Mouse (Mus musculus) embryonic facial prominence, embryonic 14.5 days (tissue): ENCODE data around the gene Slc10a1. TPM values are rescaled to one million over a fixed set of nuclear protein-coding genes. Genes with fewer than 3 reads are reported as not detected.
"Not testable (repeated sequence)": the region's sequence is repeated elsewhere in the genome, so short reads cannot be mapped to it uniquely, and the experiment has no call there.

Experiments
- ATAC-seq: fragments of 200-750 bp; cut with Nextera tagmentation; 2 replicates; pipeline ENCODE4 v1.8.0; 2017; ENCODE audit warnings: low read depth, moderate number of reproducible peaks, moderate TSS enrichment
- DNase-seq: peaks from one replicate; pipeline ENCODE4 v3.0.0-alpha.2; 2015; ENCODE audit warnings: low spot score
- H3K27ac ChIP-seq: fragments of 300-500 bp; sonication (generic); replicated peaks from 2 replicates; pipeline ENCODE4 v1.5.1; 2014; ENCODE audit warnings: low read depth, mild to moderate bottlenecking, low read length, moderate library complexity
- H3K27me3 ChIP-seq: fragments of 300-500 bp; sonication (generic); replicated peaks from 2 replicates; pipeline ENCODE4 v1.6.1; 2014; ENCODE audit warnings: low read length; ENCODE audit not compliant: control insufficient read depth, insufficient read depth
- H3K36me3 ChIP-seq: fragments of 300-500 bp; sonication (generic); 2 replicates; pipeline ENCODE4 v1.6.1; 2014; ENCODE audit warnings: low read length, mixed read lengths; ENCODE audit not compliant: control insufficient read depth, insufficient read depth
- H3K4me1 ChIP-seq: fragments of 300-500 bp; sonication (generic); 2 replicates; pipeline ENCODE4 v1.6.1; 2014; ENCODE audit warnings: antibody characterized with exemption, low read length; ENCODE audit not compliant: control insufficient read depth, insufficient read depth
- H3K4me2 ChIP-seq: fragments of 300-500 bp; sonication (generic); 2 replicates; pipeline ENCODE4 v1.6.1; 2014; ENCODE audit warnings: low read depth, mild to moderate bottlenecking, low read length, moderate library complexity, mixed read lengths
- H3K4me3 ChIP-seq: fragments of 300-500 bp; sonication (generic); 2 replicates; pipeline ENCODE4 v1.5.1; 2014; ENCODE audit warnings: low read depth, mild to moderate bottlenecking, low read length
- H3K9ac ChIP-seq: fragments of 300-500 bp; sonication (generic); 2 replicates; pipeline ENCODE4 v1.6.1; 2014; ENCODE audit warnings: low read depth, mild to moderate bottlenecking, low read length, moderate library complexity, mixed read lengths
- H3K9me3 ChIP-seq: fragments of 300-500 bp; sonication (generic); 2 replicates; pipeline ENCODE4 v1.6.1; 2016; ENCODE audit warnings: low read length; ENCODE audit not compliant: control insufficient read depth
- WGBS: fragments of 180-500 bp; shearing (Covaris S2); extraction: QIAGEN DNeasy Blood & Tissue Kit; methylation state at CpG from one replicate; pipeline ENCODE4 v1.1.7; 2014; 5-methylcytosine and 5-hydroxymethylcytosine counted together
- polyA plus RNA-seq: library from polyadenylated mRNA; unstranded; fragments of >200 nt; fragmentation: Nextera tagmentation; extraction: Ambion mirVana; gene quantifications from 2 replicates; pipeline ENCODE4 v1.2.1, GENCODE M21; 2014

The Slc10a1 gene
- polyA plus RNA-seq, 1 experiment from 2014 or later: 0.45 TPM

DNA sequence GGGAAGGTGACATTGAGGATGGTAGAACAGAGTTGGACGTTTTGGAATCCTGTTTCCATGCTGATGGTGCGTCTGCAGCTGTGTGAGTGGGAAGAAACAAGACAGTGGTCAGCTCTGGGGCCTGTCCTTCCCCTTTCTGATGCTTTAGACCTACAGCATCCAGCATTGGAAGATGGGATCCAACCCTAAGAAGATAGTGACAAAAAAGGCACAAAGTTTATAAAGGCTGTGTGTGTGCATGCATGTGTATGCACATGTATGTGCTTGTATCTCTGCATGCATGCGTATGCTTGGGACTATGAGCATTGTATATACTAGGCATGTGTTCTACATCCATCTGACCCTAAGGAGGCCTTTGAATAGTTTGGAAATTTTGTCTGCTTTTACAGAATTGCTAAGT lies 12.5 kb downstream of the Slc10a1 start:
- WGBS: 84% methylated on average over 3 of the region's 3 CpGs
- H3K4me3 ChIP-seq: no peak overlapping the region
- no peaks in the 10 kb centered on the region; the same call in 1 of the 2 replicates for H3K4me1 ChIP-seq
- DNase-seq (no peak), ATAC-seq (no peak)
- H3K27ac ChIP-seq: no peak overlapping the region
- H3K9ac ChIP-seq: no peak overlapping the region
- H3K9me3 ChIP-seq: no peaks in the 10 kb centered on the region
- H3K27me3 ChIP-seq: no peaks in the 10 kb centered on the region
- no peak overlapping the region for H3K4me2 ChIP-seq
- peaks cover 90% of the 10 kb centered on the region for H3K36me3 ChIP-seq

DNA sequence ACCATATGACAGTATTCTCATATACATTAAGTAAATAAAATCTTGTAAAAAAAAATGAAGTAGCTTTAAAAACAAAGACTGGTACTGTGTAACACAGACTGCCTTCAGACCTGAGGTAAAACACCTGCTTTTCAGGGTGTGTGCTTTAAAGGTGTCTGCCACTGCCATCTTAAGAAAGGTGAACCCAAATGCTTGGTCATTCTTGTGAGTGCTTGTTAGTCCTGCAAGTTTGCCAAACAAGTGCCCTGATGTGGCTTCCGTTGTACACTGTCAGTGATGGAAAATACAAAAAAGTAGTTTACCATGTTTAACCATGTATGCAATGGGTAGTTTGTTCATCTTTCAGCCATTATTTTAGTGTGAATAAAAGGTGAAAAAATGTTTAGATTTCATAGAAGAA lies 16.0 kb downstream of the Slc10a1 start:
- H3K4me1 ChIP-seq: no peaks in the 10 kb centered on the region; the same call in 1 of the 2 replicates
- peaks cover 91% of the 10 kb centered on the region for H3K36me3 ChIP-seq
- H3K27ac ChIP-seq: no peak overlapping the region
- no peaks in the 10 kb centered on the region for H3K27me3 ChIP-seq
- no peak overlapping the region for H3K4me3 ChIP-seq
- ATAC-seq: no peak
- no peaks in the 10 kb centered on the region for H3K9me3 ChIP-seq
- no peak overlapping the region for H3K4me2 ChIP-seq
- DNase-seq: no peak
- no peak overlapping the region for H3K9ac ChIP-seq
- 90% methylated on average over 1 of the region's 1 CpGs for WGBS

DNA sequence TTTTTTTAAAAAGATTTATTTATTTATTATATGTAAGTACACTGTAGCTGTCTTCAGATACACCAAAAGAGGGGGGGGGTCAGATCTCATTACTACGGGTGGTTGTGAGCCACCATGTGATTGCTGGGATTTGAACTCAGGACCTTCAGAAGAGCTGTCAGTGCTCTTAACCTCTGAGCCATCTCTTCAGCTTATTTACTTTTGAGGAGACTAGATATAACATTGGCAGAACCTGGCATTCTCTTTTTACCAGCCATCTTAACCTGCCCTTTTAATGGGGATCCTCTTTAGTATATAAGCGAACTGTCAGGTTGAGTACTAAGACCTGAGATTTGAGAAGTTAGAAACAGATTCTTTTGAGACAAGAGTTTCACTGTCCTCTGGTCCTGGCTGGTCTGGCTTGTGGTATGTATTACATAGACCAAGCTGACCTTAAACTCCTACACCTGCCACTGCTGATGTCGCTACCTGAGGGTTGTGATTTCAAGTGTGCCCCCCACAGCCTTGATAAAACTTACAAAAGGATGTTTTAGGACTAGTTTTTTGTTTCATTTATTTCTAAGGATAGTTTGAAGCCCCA lies 16.8 kb downstream of the Slc10a1 start:
- ATAC-seq (no peak), DNase-seq (no peak)
- H3K27ac ChIP-seq: no peak overlapping the region
- no peak overlapping the region for H3K4me3 ChIP-seq
- H3K36me3 ChIP-seq: peaks cover 91% of the 10 kb centered on the region
- no peak overlapping the region for H3K4me2 ChIP-seq
- 94% methylated on average over 3 of the region's 3 CpGs for WGBS
- peaks cover 5% of the 10 kb centered on the region for H3K4me1 ChIP-seq
- no peak overlapping the region for H3K9ac ChIP-seq
- no peaks in the 10 kb centered on the region for H3K27me3 ChIP-seq
- no peaks in the 10 kb centered on the region for H3K9me3 ChIP-seq

DNA sequence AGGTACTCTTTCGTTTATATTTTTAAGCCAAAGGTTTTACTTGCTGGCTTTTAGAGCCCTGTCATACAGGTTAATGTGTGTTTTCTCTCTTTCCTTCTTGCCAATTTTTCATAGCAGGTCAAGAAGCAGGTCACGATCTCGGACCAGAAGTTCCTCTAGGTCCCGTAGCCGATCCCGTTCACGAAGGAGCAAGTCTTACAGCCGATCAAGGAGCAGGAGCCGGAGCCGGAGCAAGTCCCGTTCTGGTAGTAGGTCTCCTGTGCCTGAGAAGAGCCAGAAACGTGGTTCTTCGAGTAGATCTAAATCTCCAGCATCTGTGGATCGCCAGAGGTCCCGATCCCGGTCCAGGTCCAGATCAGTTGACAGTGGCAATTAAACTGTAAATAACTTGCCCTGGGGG lies 18.9 kb downstream of the Slc10a1 start:
- H3K9me3 ChIP-seq, H3K4me2 ChIP-seq, ATAC-seq, DNase-seq, H3K27me3 ChIP-seq, H3K9ac ChIP-seq, H3K27ac ChIP-seq, H3K4me3 ChIP-seq, H3K4me1 ChIP-seq: not testable (repeated sequence)
- WGBS: 94% methylated on average over 16 of the region's 16 CpGs
- peaks cover 74% of the 10 kb centered on the region for H3K36me3 ChIP-seq

DNA sequence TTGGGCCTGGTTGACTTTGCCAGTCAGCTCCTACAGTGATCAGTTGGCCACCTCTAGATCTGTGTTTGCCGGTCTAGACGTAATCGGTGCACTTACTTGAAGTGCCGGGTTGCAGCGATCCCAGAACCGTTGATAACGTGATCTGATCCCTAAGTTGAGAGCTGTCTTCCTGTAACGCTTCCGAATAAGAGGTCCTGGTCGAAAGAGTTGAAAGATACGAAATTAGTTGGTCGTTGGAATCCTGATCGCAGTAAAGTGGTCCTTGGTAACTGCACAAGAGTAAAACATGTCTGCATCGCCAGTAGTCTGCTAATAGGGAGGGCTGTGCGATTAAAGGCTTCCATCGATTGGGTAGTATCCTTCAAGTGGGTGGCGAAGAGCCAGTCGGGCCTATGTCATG lies 20.3 kb downstream of the Slc10a1 start:
- ATAC-seq (no peak), DNase-seq (no peak)
- 93% methylated on average over 18 of the region's 18 CpGs for WGBS
- H3K4me1 ChIP-seq: peaks cover 7% of the 10 kb centered on the region
- H3K4me3 ChIP-seq: no peak overlapping the region
- no peak overlapping the region for H3K4me2 ChIP-seq
- H3K27ac ChIP-seq: no peak overlapping the region
- H3K36me3 ChIP-seq: peaks cover 60% of the 10 kb centered on the region
- no peaks in the 10 kb centered on the region for H3K27me3 ChIP-seq
- H3K9ac ChIP-seq: no peak overlapping the region
- no peaks in the 10 kb centered on the region for H3K9me3 ChIP-seq

DNA sequence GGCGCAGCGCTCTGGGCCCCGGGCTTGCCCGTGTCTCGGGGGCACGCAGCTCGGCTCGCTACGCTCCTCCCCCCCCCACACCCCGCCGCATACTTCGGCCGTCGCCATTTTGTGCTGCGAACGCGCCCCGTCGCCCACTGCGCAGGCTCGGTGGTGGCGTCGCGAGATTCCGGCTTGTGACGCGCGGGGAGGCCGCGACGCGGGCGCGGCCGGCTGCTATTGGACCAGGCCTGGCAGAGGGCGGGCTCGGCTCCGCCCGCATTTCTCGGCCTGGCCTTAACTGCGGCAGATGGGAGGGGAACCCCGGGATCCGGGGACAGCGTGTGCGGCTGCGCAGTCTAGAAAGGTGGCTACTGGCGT lies 22.5 kb downstream of the Slc10a1 start:
- H3K27me3 ChIP-seq: no peaks in the 10 kb centered on the region
- DNase-seq (peak; percentile 98), ATAC-seq (peak; percentile 97)
- peak overlapping the region; percentile 99 for H3K9ac ChIP-seq
- H3K4me1 ChIP-seq: peaks cover 7% of the 10 kb centered on the region
- H3K4me3 ChIP-seq: peak overlapping the region; percentile 91
- no peaks in the 10 kb centered on the region for H3K9me3 ChIP-seq
- H3K36me3 ChIP-seq: peaks cover 38% of the 10 kb centered on the region
- peak overlapping the region; percentile 79 for H3K4me2 ChIP-seq
- H3K27ac ChIP-seq: peak overlapping the region; percentile 99
- 0% methylated on average over 31 of the region's 47 CpGs for WGBS

DNA sequence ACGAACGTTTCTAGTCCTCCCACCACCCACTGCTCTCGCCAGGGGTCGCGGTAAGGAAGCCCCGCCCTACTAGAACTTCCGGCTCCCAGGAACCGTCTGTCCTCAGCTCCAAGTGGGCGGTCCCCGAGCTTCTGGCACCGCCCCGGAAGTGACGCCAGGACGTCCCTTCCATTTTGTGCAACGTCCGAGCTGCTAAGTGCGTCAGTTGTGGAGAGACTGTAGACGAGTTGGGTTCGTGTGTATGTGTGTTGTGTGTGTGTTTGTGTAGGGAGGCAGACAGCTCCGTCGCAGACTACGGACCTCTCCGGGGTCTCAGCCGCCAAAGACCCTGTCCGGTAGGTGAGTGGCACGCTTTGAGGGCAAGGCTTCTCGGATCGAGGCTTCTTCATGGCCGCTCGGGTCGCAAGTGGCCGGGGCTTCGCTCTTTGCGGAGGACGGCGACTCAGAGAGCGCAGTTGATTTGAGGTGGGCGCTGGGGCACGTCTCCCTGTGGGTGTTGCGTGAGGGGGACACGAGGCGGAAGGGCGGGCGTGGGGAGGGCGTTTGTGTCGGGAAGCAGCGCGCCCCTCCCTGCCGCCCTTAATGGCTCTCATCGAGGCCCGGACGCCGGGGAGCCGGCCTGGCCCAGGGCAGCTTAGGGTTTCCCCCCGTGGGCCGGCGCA lies 23.0 kb downstream of the Slc10a1 start, which contains the start of gene Srsf5:
Srsf5 (plus strand) TSS at position 171 of the 662 bp plus-strand sequence.
- Histone ChIP-seq H3K9ac (peak within 1 kb of the TSS; percentile 99), H3K4me1 (peaks cover 7% of the 10 kb centered on the region), H3K9me3 (no peaks in the 10 kb centered on the region), H3K4me2 (peak within 1 kb of the TSS; percentile 79), H3K36me3 (peaks cover 33% of the 10 kb centered on the region), H3K27ac (peak within 1 kb of the TSS; percentile 99), H3K4me3 (peak within 1 kb of the TSS; percentile 91), H3K27me3 (no peaks in the 10 kb centered on the region)
- ATAC-seq (peak; percentile 92), DNase-seq (peak; percentile 98)
- under 1% methylated on average over 34 of the region's 57 CpGs for whole genome bisulfite sequencing

DNA sequence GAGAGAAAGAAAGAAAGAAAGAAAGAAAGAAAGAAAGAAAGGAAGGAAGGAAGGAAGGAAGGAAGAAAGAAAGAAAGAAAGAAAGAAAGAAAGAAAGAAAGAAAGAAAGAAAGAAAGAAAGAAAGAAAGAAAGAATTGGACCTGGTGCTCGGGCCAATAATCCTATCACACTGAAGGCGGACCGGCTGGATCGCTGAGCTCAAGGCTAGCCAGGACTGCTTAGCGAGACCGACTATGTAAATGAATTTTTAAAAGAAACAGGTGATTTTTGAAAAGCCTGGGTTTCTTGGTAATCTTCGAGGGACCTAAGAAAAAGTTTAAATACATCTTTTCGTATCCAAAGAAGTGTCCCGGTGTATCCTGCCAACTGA lies 23.6 kb downstream of the Slc10a1 start:
- Histone ChIP-seq H3K36me3 (peaks cover 32% of the 10 kb centered on the region), H3K9ac (peak overlapping the region; percentile 99), H3K4me3 (peak overlapping the region; percentile 91), H3K27ac (peak overlapping the region; percentile 99), H3K4me2 (peak overlapping the region; percentile 46)
- not testable (repeated sequence) for H3K9me3 ChIP-seq, DNase-seq, H3K27me3 ChIP-seq, H3K4me1 ChIP-seq
- 0% methylated on average over 9 of the region's 9 CpGs for WGBS
- peak; percentile 49 for ATAC-seq

DNA sequence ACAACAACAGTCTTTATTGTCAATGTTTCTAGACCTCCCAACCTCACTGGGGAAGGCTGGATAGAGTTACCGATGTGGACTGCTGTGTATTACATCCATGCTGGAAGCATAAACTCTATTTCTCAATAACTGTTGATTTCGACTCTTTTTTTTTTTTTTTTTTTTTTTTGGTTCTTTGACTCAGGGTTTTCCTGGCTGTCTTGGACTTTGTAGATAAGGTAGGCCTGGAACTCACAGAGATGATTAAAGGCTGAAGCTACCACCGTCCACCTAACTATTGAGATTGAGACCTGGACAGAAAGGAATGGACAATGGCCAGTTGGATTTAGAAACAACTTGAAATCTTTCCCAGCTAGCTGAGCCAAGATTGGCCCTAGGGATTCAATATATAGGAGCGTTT lies 24.3 kb downstream of the Slc10a1 start:
- DNase-seq: no peak
- H3K9ac ChIP-seq: no peak overlapping the region
- peaks cover 26% of the 10 kb centered on the region for H3K36me3 ChIP-seq
- peaks cover 7% of the 10 kb centered on the region for H3K4me1 ChIP-seq
- no peak overlapping the region for H3K4me3 ChIP-seq
- H3K27me3 ChIP-seq: no peaks in the 10 kb centered on the region
- no peaks in the 10 kb centered on the region for H3K9me3 ChIP-seq
- ATAC-seq: no peak
- H3K4me2 ChIP-seq: no peak overlapping the region
- over 99% methylated on average over 4 of the region's 4 CpGs for WGBS
- H3K27ac ChIP-seq: no peak overlapping the region
